31 mouse cellular contexts compared by ENCODE assay signal in the genomic region with DNA sequence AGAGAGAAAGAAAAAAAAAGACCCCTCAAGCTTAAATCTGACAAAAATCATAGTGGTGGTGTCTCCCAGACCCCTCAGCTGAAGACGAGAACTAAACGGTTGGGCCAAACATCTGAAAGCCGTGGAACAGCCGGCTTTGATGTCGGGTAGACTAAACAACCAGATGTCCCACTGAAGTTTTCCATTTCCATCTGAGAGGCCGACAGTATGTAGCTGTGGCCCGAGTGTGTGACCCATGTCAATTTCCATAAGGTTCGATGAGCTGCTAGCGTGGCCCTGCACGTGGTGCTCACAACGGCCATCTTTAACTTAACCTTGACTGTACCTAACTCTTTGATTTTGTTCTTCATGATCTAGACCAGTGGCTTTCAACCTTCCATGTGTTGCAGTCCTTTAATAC. TPM values are rescaled to one million over a fixed set of nuclear protein-coding genes. Genes with fewer than 3 reads are reported as not detected.
"Had no signal": no experiment of that assay in that cellular context is flagged by ENCODE, and none has a peak within 500 bp of the region (broad histone marks: within the 10 kb centered on the region; RNA-seq: fewer than 3 reads in every experiment).

No protein-coding gene starts in this region.

- H3K36me3 ChIP-seq: liver, embryonic 12.5 days; liver, embryonic 15.5 days; midbrain, embryonic 10.5 days; midbrain, embryonic 13.5 days; neural tube, embryonic 13.5 days; stomach, embryonic 15.5 days had no signal

- H3K4me3 ChIP-seq: layer of hippocampus, adult 2 months; liver, embryonic 12.5 days; liver, embryonic 15.5 days; megakaryocyte, embryonic 14.5 days; midbrain, embryonic 10.5 days; midbrain, embryonic 13.5 days; myocyte; neural tube, embryonic 13.5 days; stomach, embryonic 15.5 days had no signal

- H3K27ac ChIP-seq: kidney, postnatal 0 days; layer of hippocampus, adult 2 months; liver, embryonic 12.5 days; liver, embryonic 15.5 days; midbrain, embryonic 10.5 days; midbrain, embryonic 13.5 days; neural tube, embryonic 13.5 days; stomach, embryonic 15.5 days had no signal

- DNase-seq: kidney, adult 18-20 months; kidney, adult 9 months; kidney, postnatal 25 days; layer of hippocampus, adult 9-11 months; lung, adult 2 months; lung, postnatal 14 days; retina, postnatal 1 day; right cerebral cortex, postnatal 25 days; spleen, adult 18-20 months; thymus, adult 18-20 months; thymus, postnatal 36 days had no signal

- H3K9ac ChIP-seq: liver, embryonic 12.5 days; liver, embryonic 15.5 days; midbrain, embryonic 13.5 days; neural tube, embryonic 13.5 days; stomach, embryonic 15.5 days had no signal

- H3K4me2 ChIP-seq: liver, embryonic 12.5 days; liver, embryonic 15.5 days; midbrain, embryonic 13.5 days; neural tube, embryonic 13.5 days; stomach, embryonic 15.5 days had no signal

- H3K27me3 ChIP-seq: midbrain, embryonic 13.5 days; neural tube, embryonic 13.5 days; stomach, embryonic 15.5 days had no signal

- ATAC-seq: liver, embryonic 12.5 days; midbrain, embryonic 13.5 days; midbrain, embryonic 16.5 days had no signal

- H3K4me1 ChIP-seq: liver, embryonic 15.5 days; midbrain, embryonic 10.5 days; midbrain, embryonic 13.5 days; neural tube, embryonic 13.5 days; stomach, embryonic 15.5 days had no signal

- H3K9me3 ChIP-seq: liver, embryonic 12.5 days; liver, embryonic 15.5 days; megakaryocyte, embryonic 14.5 days; midbrain, embryonic 10.5 days; midbrain, embryonic 13.5 days; neural tube, embryonic 13.5 days; stomach, embryonic 15.5 days had no signal

RNA-seq across cellular contexts. Expression of a gene that starts 32.6 kb away (rescaled TPM):
- total RNA-seq: layer of hippocampus, adult 2 months; layer of hippocampus, postnatal 25 days; left cerebral cortex, adult 18-20 months; left cerebral cortex, postnatal 36 days; monocyte, adult 5-6 weeks; neutrophil, adult 5-6 weeks had no signal
- polyA plus RNA-seq: kidney, postnatal 0 days; large intestine, adult 2 months; limb, embryonic 11.5 days; limb, embryonic 14.5 days; liver, embryonic 12.5 days; liver, embryonic 15.5 days; lung, adult 2 months; midbrain, embryonic 10.5 days; midbrain, embryonic 13.5 days; midbrain, embryonic 16.5 days; myocyte; neural tube, embryonic 13.5 days; stomach, embryonic 15.5 days; urinary bladder, adult 2 months had no signal
